Mouse (Mus musculus): Measurements from ENCODE around the gene Tomm7.
A peak's percentile ranks its signal among the peaks of the same experiment; 100 is the strongest.
"Not testable (repeated sequence)": the region's sequence is repeated elsewhere in the genome, so short reads cannot be mapped to it uniquely, and the experiment has no call there.

Gene Tomm7

DNA sequence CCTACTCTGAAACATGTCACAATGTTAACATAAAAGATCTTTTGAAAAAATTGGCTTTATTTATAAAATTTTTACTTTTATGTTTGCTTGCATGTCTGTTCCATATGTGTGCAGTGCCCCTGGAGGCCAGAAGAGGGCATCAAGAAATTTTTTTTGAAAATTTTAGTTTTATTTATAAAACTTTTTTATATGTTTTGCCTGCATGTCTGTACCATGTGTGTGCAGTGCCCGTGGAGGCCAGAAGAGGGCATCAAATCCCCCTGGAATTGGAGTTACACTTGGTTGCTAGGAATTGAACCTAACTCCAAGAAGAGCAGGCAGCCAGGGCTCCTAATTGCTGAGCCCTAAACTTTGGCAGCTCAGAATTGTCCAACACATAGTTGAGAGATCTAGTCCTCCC lies 9.0 kb upstream of the Tomm7 start:
- not testable (repeated sequence) for ATAC-seq (ENCODE audit: low TSS enrichment)

DNA sequence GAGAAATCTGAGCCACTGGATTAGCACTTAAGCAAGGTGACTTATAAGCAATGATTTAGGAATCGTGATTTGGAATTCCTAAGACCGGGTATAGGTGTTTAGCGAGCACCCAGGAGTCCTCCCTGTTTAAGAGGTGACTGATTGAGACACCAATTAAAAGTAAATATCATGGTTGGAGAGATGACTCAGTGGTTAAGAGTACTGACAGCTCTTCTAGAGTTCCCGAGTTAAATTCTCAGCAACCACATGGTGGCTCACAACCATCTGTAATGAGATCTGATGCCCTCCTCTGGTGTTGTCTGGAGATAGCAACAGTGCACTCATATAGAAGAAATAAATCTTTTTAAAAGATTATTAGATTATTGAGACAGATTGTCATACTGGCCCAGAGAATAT lies 7.2 kb upstream of the Tomm7 start:
- ATAC-seq (ENCODE audit: low TSS enrichment) = 0 out of 2 replicates have a peak, but pooled peaks have one; percentile 18

- ATAC-seq (ENCODE audit: low TSS enrichment) = peak; percentile 94
Measured at GRCm38 (mm10) chr5:23850345-23851159, 6.6 kb upstream of the Tomm7 start.

DNA sequence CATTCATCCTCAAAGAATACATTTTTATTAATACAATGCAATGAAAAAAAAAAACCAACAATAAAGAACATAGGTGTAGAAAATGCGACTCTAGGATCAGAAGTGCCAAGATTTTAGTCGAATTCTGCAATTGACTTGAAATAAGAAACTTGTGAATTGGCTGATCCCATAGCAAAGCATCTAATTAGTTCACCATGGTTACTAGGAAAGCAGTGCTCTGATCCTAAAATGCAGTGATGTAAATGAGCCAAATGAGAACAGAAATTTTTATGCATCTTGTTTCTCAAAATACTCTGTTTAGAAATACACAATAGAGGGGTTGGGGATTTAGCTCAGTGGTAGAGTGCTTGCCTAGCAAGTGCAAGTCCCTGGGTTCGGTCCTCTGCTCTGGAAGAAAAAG lies 1.2 kb upstream of the Tomm7 start:
- ATAC-seq (ENCODE audit: low TSS enrichment) = no peak

DNA sequence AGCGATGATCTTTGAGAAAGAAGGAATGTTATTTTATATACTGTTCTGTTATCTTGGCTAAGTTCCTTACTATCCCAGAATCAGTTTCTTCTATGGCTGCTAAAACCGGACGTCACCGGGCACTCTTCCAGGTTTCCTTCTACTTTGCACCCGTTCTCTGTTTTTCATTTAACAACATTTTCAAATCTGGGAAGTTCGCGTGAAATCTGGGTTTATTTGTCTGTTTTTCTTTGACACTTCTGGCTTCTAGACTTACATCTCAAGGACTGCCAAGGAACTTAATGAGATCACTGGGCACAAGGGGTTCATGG lies 525 bp upstream of the Tomm7 start:
- peak; percentile 26 for ATAC-seq (ENCODE audit: low TSS enrichment)

GRCm38 (mm10) chr5:23838158-23838557 lies 5.8 kb downstream of the Tomm7 start:
- ATAC-seq (ENCODE audit: low TSS enrichment) = no peak

DNA sequence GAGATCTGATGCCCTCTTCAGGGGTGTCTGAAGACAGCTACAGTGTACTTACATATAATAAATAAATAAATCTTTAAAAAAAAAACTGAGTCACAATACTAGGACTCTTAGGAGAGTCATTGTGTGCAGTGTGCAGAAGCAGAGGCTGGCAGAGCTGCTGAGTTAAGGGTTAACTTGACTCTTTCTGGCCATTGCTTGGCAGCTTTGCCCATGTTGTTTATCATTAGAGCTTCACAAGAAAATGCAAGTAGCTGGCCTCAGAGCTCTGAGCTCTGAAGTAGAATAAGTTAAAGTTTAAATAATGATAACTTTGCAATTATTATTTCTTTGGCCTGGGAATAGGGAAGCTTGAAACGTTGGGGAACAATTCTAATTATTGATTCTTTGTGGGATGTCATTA lies 8.3 kb downstream of the Tomm7 start:
- not testable (repeated sequence) for ATAC-seq (ENCODE audit: low TSS enrichment)

GRCm38 (mm10) chr5:23830897-23831752 lies 12.8 kb downstream of the Tomm7 start:
- ATAC-seq (ENCODE audit: low TSS enrichment) = peak; percentile 50

DNA sequence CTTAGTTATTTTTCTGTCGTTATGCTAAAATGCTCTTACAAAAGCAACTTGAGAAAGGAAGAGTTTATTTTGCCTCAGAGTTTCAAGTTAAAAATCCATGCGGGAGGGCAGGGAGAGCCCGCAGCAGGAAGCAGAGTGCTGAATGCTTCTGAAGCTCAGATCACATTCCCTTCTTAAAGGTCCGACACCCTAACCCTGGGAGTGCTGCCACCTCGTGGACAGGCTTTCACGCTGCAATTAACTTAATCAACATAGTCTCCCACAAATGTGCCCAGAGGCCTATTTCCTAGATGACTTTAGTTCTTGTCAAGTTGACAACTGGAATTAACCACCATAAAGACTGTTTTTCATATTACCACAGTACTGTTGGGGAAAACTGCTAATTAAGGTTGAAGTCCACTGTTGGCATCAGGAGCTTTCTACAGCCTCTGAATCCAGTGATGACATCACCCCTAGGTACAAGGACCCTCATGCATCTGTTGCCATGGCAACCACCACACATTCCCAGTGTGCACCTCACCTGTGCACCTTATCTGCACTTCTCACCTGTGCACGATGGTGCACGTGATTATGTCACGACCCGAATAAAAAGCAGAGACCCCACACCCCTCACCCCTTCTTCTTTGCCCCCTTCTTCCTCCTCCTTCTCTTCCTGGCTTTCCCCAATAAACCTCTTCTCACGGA lies 17.5 kb downstream of the Tomm7 start:
- peak; percentile 77 for ATAC-seq (ENCODE audit: low TSS enrichment)

GRCm38 (mm10) chr5:23824171-23824733 lies 19.7 kb downstream of the Tomm7 start:
- no peak for ATAC-seq (ENCODE audit: low TSS enrichment)

GRCm38 (mm10) chr5:23822306-23822705 lies 21.7 kb downstream of the Tomm7 start:
- peak; percentile 81 for ATAC-seq (ENCODE audit: low TSS enrichment)

- ATAC-seq (ENCODE audit: low TSS enrichment) = no peak
Measured at GRCm38 (mm10) chr5:23816681-23817080, 27.3 kb downstream of the Tomm7 start.

- ATAC-seq (ENCODE audit: low TSS enrichment) = no peak
Measured at GRCm38 (mm10) chr5:23814841-23815240, 29.1 kb downstream of the Tomm7 start.

DNA sequence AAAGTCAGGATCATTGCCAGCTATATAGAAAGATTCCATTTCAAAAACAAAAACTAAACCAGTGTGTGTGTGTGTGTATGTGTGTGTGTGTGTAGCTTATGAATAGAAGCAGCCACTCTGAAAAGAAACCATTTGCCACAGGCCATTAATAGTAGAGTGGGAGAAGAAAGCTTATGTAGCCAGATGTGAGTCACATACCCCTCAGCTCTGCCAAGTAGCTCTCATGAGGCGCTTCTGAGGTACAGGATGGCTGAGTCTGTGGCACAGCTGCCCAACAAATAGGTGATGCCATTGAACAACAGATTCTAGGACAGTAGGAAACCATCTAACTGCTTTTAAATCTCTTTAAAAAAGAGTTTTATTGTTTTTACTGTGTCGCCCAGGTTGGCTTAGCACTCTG lies 51.2 kb downstream of the Tomm7 start:
- no peak for ATAC-seq (ENCODE audit: low TSS enrichment)

- no peak for ATAC-seq (ENCODE audit: low TSS enrichment)
Measured at GRCm38 (mm10) chr5:23789078-23789612, 54.8 kb downstream of the Tomm7 start.
